Mouse (Mus musculus) bone marrow, adult 2 months (tissue): ENCODE results near the gene Gfpt2. TPM values are rescaled to one million over a fixed set of nuclear protein-coding genes. Genes with fewer than 3 reads are reported as not detected.
A peak's percentile ranks its signal among the peaks of the same experiment; 100 is the strongest.

ENCODE experiments used
- H3K27ac ChIP-seq: fragments of 200-500 bp; 2 replicates; pipeline ENCODE4 v1.5.1; 2012; ENCODE audit warnings: low read depth, mild to moderate bottlenecking, control low read depth, inconsistent platforms, low read length; ENCODE audit not compliant: control insufficient read depth, poor library complexity, insufficient read depth
- H3K4me1 ChIP-seq: fragments of 200-500 bp; 2 replicates; pipeline ENCODE4 v1.6.1; 2011; ENCODE audit warnings: low read length; ENCODE audit not compliant: control insufficient read depth, insufficient read depth
- H3K4me3 ChIP-seq: fragments of 200-500 bp; replicated peaks from 2 replicates; pipeline ENCODE3; 2011; ENCODE audit warnings: mild to moderate bottlenecking, low read depth, low read length, control low read depth; ENCODE audit not compliant: control insufficient read depth
- CTCF ChIP-seq: fragments of 200-500 bp; IDR thresholded peaks from 2 replicates; pipeline ENCODE4 v1.5.1; 2011; ENCODE audit warnings: low read length, control low read depth; ENCODE audit not compliant: control insufficient read depth, insufficient read depth
- POLR2A ChIP-seq: fragments of 200-500 bp; IDR thresholded peaks from 2 replicates; pipeline ENCODE4 v1.6.1; 2011; ENCODE audit warnings: low read depth, mild to moderate bottlenecking, control low read depth, low read length, borderline replicate concordance; ENCODE audit not compliant: control insufficient read depth
- WGBS: fragments of 180-500 bp; shearing (Covaris S2); methylation state at CpG from one replicate; pipeline ENCODE4 v1.1.7; 2018; 5-methylcytosine and 5-hydroxymethylcytosine counted together
- polyA plus RNA-seq: library from polyadenylated mRNA; stranded (reverse); fragments of >200 nt; gene quantifications from 2 replicates; pipeline ENCODE4 v1.2.4, GENCODE M21; 2011; ENCODE audit warnings: low replicate concordance; ENCODE audit not compliant: missing spikeins, insufficient read depth, insufficient read length

Gene Gfpt2
- polyA plus RNA-seq, 1 experiment: 3.2 TPM

GRCm38 (mm10) chr11:49847071-49847810 lies 53.3 kb downstream of the Gfpt2 start:
- 4% methylated on average over 29 of the region's 29 CpGs for WGBS
- Histone ChIP-seq H3K27ac (peak overlapping the region; percentile 80), H3K4me1 (peaks cover 3% of the 10 kb centered on the region), H3K4me3 (peak overlapping the region; percentile 68)
- TF ChIP-seq POLR2A (no peak), CTCF (0 out of 2 replicates have a peak, but pooled peaks have one; percentile 1)

- no peak overlapping the region for H3K27ac ChIP-seq
- WGBS: 34% methylated on average over 2 of the region's 2 CpGs
- no peak for TF ChIP-seq CTCF
- no peak for TF ChIP-seq POLR2A
- peaks cover 3% of the 10 kb centered on the region for H3K4me1 ChIP-seq
- no peak overlapping the region for H3K4me3 ChIP-seq
Measured at GRCm38 (mm10) chr11:49847811-49848078, 53.8 kb downstream of the Gfpt2 start.

- 31% methylated on average over 4 of the region's 4 CpGs for WGBS
- no peak overlapping the region; the same call in 1 of the 2 replicates for H3K27ac ChIP-seq
- peaks cover 3% of the 10 kb centered on the region for H3K4me1 ChIP-seq
- TF ChIP-seq CTCF: no peak
- no peak for TF ChIP-seq POLR2A
- peak overlapping the region; percentile 8 for H3K4me3 ChIP-seq
Measured at GRCm38 (mm10) chr11:49848080-49848815, 54.3 kb downstream of the Gfpt2 start.

GRCm38 (mm10) chr11:49850331-49850730 lies 56.4 kb downstream of the Gfpt2 start:
- H3K4me3 ChIP-seq: no peak overlapping the region
- 91% methylated on average over 7 of the region's 7 CpGs for WGBS
- TF ChIP-seq CTCF: no peak
- no peak for TF ChIP-seq POLR2A
- H3K27ac ChIP-seq: no peak overlapping the region
- H3K4me1 ChIP-seq: peaks cover 3% of the 10 kb centered on the region

- 52% methylated on average over 5 of the region's 5 CpGs for WGBS
- Histone ChIP-seq H3K27ac (no peak overlapping the region), H3K4me3 (no peak overlapping the region), H3K4me1 (peaks cover 1% of the 10 kb centered on the region; the same call in 1 of the 2 replicates)
- TF ChIP-seq POLR2A (no peak), CTCF (no peak)
Measured at GRCm38 (mm10) chr11:49855144-49855543, 61.2 kb downstream of the Gfpt2 start.

GRCm38 (mm10) chr11:49861139-49861538 lies 67.2 kb downstream of the Gfpt2 start:
- H3K4me1 ChIP-seq: peaks cover 1% of the 10 kb centered on the region; the same call in 1 of the 2 replicates
- TF ChIP-seq CTCF: no peak
- TF ChIP-seq POLR2A: no peak
- 89% methylated on average over 4 of the region's 4 CpGs for WGBS
- H3K4me3 ChIP-seq: no peak overlapping the region
- no peak overlapping the region for H3K27ac ChIP-seq

GRCm38 (mm10) chr11:49863926-49864325 lies 69.9 kb downstream of the Gfpt2 start:
- no peak overlapping the region for H3K4me3 ChIP-seq
- TF ChIP-seq POLR2A (no peak), CTCF (no peak)
- H3K27ac ChIP-seq: no peak overlapping the region
- H3K4me1 ChIP-seq: peaks cover 1% of the 10 kb centered on the region; the same call in 1 of the 2 replicates

- TF ChIP-seq POLR2A: no peak
- 91% methylated on average over 5 of the region's 5 CpGs for WGBS
- no peak overlapping the region for H3K27ac ChIP-seq
- no peaks in the 10 kb centered on the region for H3K4me1 ChIP-seq
- H3K4me3 ChIP-seq: no peak overlapping the region
Measured at GRCm38 (mm10) chr11:49867320-49867719, 73.3 kb downstream of the Gfpt2 start.

- peak; percentile 57 for TF ChIP-seq CTCF
- no peak for TF ChIP-seq POLR2A
- Histone ChIP-seq H3K27ac (no peak overlapping the region), H3K4me3 (no peak overlapping the region)
Measured at GRCm38 (mm10) chr11:49869762-49870161, 75.8 kb downstream of the Gfpt2 start.

More at GRCm38 (mm10) chr11:49869762-49870161, 75.8 kb downstream of the Gfpt2 start:
- 0 out of 2 replicates have a peak, but pooled peaks cover 1% of the 10 kb centered on the region for H3K4me1 ChIP-seq
